Mouse (Mus musculus) G1E (cell line): ENCODE results near the gene Kdelc1. TPM values are rescaled to one million over a fixed set of nuclear protein-coding genes. Genes with fewer than 3 reads are reported as not detected.

ENCODE experiments used
- ATAC-seq: 2 replicates; pipeline ENCODE4 v1.8.0; 2016; ENCODE audit warnings: mild to moderate bottlenecking; ENCODE audit not compliant: insufficient number of reproducible peaks, poor library complexity, low FRiP score, severe bottlenecking; ENCODE audit errors: extremely low read depth
- DNase-seq: peaks from one replicate; pipeline ENCODE4 v3.0.0; 2012; ENCODE audit warnings: low spot score
- H3K27me3 ChIP-seq: 2 replicates; pipeline ENCODE4 v1.6.1; 2012; ENCODE audit warnings: mild to moderate bottlenecking, low read length, inconsistent platforms; ENCODE audit not compliant: insufficient read depth
- H3K36me3 ChIP-seq: replicated peaks from 2 replicates; pipeline ENCODE3; 2012; ENCODE audit warnings: mild to moderate bottlenecking, inconsistent platforms
- H3K4me1 ChIP-seq: 2 replicates; pipeline ENCODE4 v1.6.1; 2012; ENCODE audit warnings: low read depth, low read length, inconsistent platforms, mixed read lengths; ENCODE audit not compliant: insufficient read depth
- H3K4me3 ChIP-seq: 2 replicates; pipeline ENCODE4 v1.5.1; 2012; ENCODE audit warnings: low read depth, mild to moderate bottlenecking, inconsistent platforms, low read length, moderate library complexity, mixed read lengths
- H3K9me3 ChIP-seq: replicated peaks from 2 replicates; pipeline ENCODE4 v1.6.1; 2012; ENCODE audit warnings: inconsistent platforms
- CTCF ChIP-seq: IDR thresholded peaks from 2 replicates; pipeline ENCODE4 v1.5.1; 2012; ENCODE audit warnings: low read depth, low read length, inconsistent platforms, mixed read lengths
- GATA1 ChIP-seq: IDR thresholded peaks from 2 replicates; pipeline ENCODE4 v1.6.1; 2012; ENCODE audit warnings: borderline replicate concordance, low read length, inconsistent platforms, mixed read lengths
- GATA2 ChIP-seq: IDR thresholded peaks from 2 replicates; pipeline ENCODE4 v1.6.1; 2012; ENCODE audit warnings: low read depth, low read length, inconsistent platforms, borderline replicate concordance
- POLR2AphosphoS5 ChIP-seq: IDR thresholded peaks from 2 replicates; pipeline ENCODE4 v1.6.1; 2012; ENCODE audit warnings: low read depth, low read length, inconsistent platforms; ENCODE audit not compliant: insufficient replicate concordance
- TAL1 ChIP-seq: conservative IDR thresholded peaks from 2 replicates; pipeline ENCODE4 v1.6.1; 2012; ENCODE audit warnings: low read depth, low read length, inconsistent platforms, mixed read lengths
- polyA plus RNA-seq: library from polyadenylated mRNA; stranded (reverse); fragments of >175 nt; gene quantifications from 2 replicates; pipeline ENCODE4 v1.2.3, GENCODE M21; 2012
- total RNA-seq, 2 experiments: library from RNA; stranded (forward) in 1 of 2; stranded (reverse) in 1 of 2; fragments of 200-1000 nt in 1 of 2; fragments of >200 nt in 1 of 2; fragmentation: Nextera tagmentation in 1 of 2; gene quantifications; 2 replicates each; pipeline ENCODE4 v1.2.3; 2014 to 2017

Gene Kdelc1
- 65.3 and 67.5 TPM in 2 replicates for total RNA-seq (2014; fragmentation: Nextera tagmentation)
- total RNA-seq (2017) = 24.2 and 26.2 TPM in 2 replicates
- 5.9 and 7.0 TPM in 2 replicates for polyA plus RNA-seq

DNA sequence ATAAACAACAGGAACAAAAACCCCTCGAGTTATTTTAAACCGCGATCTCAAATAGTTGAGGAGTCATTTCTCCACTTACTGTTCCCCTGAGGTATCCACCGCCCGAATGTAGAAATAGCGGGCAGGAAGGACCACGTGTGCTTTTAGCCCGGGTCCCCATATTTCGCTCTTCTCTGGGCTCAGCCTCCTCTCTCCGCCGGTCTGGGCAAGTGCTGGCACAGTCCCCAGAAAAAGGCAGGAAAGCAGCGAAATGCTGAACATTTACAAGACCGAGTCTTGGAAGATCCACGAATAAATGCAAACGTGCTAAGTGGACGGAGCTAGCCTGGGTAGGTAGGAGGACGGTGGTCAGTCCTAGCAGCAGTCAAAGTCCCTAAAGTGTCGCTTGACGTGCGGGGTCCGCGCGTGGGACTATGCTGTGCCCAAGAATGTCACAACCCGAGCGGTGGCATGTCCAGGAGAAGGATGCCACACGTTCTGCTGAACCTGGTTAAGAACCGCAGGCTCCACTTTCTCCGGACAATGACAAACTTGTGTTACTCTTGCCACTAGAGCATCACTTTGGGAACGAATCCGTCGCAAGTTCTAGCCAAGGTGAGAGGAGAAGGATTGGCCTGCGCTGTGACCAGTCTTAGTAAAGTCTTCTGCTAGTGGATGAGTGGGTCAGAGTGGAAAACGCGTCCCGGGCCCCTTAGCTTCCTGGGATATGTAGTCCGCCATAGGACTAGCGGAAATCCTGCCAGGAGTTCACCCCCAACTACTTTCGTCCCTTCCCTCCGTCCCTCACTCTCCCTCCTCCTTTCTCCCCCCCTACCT lies at the start of gene Kdelc1, which contains the start of gene Bivm:
Kdelc1 (minus strand) TSS at position 570 of the 816 bp plus-strand sequence.
Bivm (plus strand) TSS at position 719 of the 816 bp plus-strand sequence.
- peaks cover 31% of the 10 kb centered on the region for H3K4me1 ChIP-seq
- H3K9me3 ChIP-seq = no peaks in the 10 kb centered on the region

DNA sequence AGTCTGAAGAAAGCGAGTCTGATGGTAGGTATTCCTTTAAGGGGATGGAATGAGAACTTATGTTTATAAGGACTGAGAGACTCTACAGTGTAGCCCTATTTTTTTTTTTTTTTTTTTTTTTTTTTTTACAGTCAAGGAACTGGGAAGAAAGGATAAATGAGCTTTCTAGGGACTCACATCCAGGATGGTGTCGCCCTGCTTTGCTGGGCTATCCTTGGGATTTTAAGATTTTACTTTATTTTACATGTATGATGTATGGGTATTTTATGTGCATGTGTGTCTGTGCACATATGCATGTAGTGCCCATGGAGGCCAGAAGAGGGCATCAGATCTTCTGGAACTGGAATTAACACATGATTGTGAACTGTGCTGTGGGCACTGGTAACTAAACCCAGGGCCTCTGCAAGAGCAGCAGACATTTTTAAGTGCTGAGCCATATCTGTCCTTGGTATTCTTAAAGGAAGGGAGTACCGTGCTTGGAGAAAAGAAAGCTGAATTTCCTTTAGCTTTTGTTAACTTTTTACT lies 49.3 kb upstream of the Kdelc1 start:
- Histone ChIP-seq H3K9me3 (peaks cover 4% of the 10 kb centered on the region), H3K36me3 (peaks cover 77% of the 10 kb centered on the region), H3K4me3 (no peak overlapping the region), H3K27me3 (no peaks in the 10 kb centered on the region), H3K4me1 (no peaks in the 10 kb centered on the region)
- ATAC-seq = no peak
- TF ChIP-seq GATA2 (no peak), CTCF (0 out of 2 replicates have a peak, but pooled peaks have one; percentile 22), GATA1 (no peak)
- no peak for DNase-seq

More for the DNA sequence above, at the start of gene Kdelc1, which contains the start of gene Bivm:
- Histone ChIP-seq H3K36me3 (peaks cover 39% of the 10 kb centered on the region), H3K27me3 (no peaks in the 10 kb centered on the region), H3K4me3 (peak within 1 kb of the TSS; percentile 78)
- DNase-seq = peak; percentile 93
- ATAC-seq = peak; percentile 89
- TF ChIP-seq POLR2AphosphoS5 (0 out of 2 replicates have a peak, but pooled peaks have one; percentile 68), GATA2 (no peak), CTCF (no peak), GATA1 (no peak), TAL1 (no peak)

DNA sequence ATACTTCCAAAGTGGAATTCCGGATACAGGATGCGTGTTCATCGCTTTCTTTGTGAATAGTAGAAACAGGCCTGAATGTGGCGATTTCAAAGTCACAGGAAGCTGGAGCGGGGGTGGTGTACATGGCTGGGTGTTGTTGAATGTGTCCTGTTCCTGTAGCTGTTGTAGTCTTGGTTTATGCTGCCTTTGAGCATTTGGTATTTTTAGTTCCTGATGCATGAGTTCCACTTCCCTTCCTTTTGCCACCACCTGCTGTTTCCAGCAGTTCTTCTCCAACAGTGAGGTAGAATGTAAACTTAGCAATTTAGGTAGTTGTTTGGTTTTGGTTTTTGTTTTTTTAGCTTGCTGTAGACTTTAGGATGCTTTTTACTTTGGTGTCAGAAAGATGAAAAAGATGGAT lies 43.8 kb upstream of the Kdelc1 start:
- no peak for DNase-seq
- Histone ChIP-seq H3K4me3 (no peak overlapping the region), H3K27me3 (no peaks in the 10 kb centered on the region), H3K9me3 (no peaks in the 10 kb centered on the region), H3K36me3 (peaks cover 86% of the 10 kb centered on the region), H3K4me1 (no peaks in the 10 kb centered on the region)
- ATAC-seq = no peak
- TF ChIP-seq GATA2 = no peak

DNA sequence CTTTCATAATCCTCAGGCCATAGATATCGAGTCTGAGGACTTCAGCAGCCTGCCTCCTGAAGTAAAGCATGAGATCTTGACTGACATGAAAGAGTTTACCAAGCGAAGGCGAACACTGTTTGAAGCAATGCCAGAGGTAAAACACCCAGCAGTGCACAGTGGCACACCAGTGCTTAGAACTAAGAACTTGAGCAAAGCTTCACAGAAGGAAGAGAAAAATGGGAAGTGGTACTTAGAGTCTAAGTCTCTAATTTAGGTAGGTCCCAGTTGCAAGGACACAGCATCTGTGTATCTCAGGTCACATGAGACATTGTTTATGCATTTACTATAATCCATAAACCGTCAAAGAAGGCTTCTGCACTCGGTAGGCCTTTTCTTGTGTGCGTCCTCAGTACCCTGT lies 43.2 kb upstream of the Kdelc1 start:
- H3K36me3 ChIP-seq = peaks cover 85% of the 10 kb centered on the region
- no peaks in the 10 kb centered on the region for H3K27me3 ChIP-seq
- no peak for TF ChIP-seq POLR2AphosphoS5
- TF ChIP-seq GATA1 = no peak
- TF ChIP-seq TAL1 = no peak
- TF ChIP-seq CTCF = no peak
- no peak for TF ChIP-seq GATA2
- no peak overlapping the region for H3K4me3 ChIP-seq
- no peaks in the 10 kb centered on the region for H3K9me3 ChIP-seq
- H3K4me1 ChIP-seq = no peaks in the 10 kb centered on the region
- DNase-seq (no peak), ATAC-seq (no peak)

DNA sequence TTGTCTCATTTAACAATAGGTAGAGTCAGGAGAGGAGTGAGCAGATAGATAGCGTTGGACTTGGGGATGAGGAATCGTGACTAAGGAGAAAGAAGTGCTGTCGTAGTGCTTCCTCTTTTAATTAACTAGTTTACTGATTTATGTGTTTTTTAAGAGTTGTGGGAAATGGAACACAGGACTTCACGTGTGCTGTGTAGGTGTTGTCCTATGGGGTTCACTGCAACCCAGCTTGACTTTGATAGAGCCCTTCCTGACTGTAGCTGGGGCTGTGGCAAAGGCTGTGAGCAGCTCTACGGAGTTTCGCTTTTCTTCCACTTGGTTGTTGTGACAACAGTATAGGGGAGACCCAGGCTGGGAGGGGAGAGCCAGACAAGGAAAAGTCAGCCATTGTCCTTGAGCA lies 39.7 kb upstream of the Kdelc1 start:
- ATAC-seq = no peak
- H3K9me3 ChIP-seq = no peaks in the 10 kb centered on the region
- peaks cover 70% of the 10 kb centered on the region for H3K36me3 ChIP-seq

DNA sequence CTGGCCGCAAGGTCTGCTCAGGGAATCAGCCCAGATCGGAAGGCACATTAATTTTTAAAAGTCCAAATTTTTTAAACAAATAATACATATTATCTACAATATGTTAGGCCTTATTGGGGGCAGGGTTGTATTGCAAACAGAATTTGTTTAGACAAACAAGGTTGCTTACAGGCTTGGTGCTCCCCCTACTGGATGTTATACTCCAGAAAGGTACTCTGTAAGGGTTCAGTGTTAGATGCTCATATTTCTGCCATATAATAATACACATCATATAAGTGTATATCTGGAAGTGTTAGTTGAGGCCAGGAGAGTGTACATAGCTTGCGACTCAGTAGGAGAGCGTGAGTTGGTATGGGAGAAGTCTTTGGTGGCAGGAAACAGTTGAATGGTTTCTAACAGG lies 36.7 kb upstream of the Kdelc1 start:
- H3K36me3 ChIP-seq = peaks cover 46% of the 10 kb centered on the region
- no peaks in the 10 kb centered on the region for H3K27me3 ChIP-seq
- DNase-seq (peak; percentile 3), ATAC-seq (peak; percentile 54; the same call in 1 of the 2 replicates)
- H3K4me1 ChIP-seq = no peaks in the 10 kb centered on the region
- H3K9me3 ChIP-seq = no peaks in the 10 kb centered on the region
- H3K4me3 ChIP-seq = no peak overlapping the region
- no peak for TF ChIP-seq POLR2AphosphoS5
- TF ChIP-seq CTCF = 0 out of 2 replicates have a peak, but pooled peaks have one; percentile 9
- no peak for TF ChIP-seq GATA2

More for the DNA sequence above, 39.7 kb upstream of the Kdelc1 start:
- H3K4me3 ChIP-seq = no peak overlapping the region
- TF ChIP-seq CTCF = no peak
- no peak for TF ChIP-seq POLR2AphosphoS5
- no peak for TF ChIP-seq GATA2
- TF ChIP-seq GATA1 = no peak
- no peak for TF ChIP-seq TAL1
- no peaks in the 10 kb centered on the region for H3K4me1 ChIP-seq
- DNase-seq = no peak
- no peaks in the 10 kb centered on the region for H3K27me3 ChIP-seq
